Mouse (Mus musculus): ENCODE results near the gene Cep170. TPM values are rescaled to one million over a fixed set of nuclear protein-coding genes. Genes with fewer than 3 reads are reported as not detected.
"Not testable (repeated sequence)": the region's sequence is repeated elsewhere in the genome, so short reads cannot be mapped to it uniquely, and the experiment has no call there.

Gene Cep170
- polyA plus RNA-seq (2016; fragmentation: Nextera tagmentation; extraction: Ambion mirVana): 44.8 and 48.3 TPM in 2 replicates

GRCm38 (mm10) chr1:176814036-176814420 lies at the start of gene Cep170:
Gene Cep170, minus strand, starts transcription at chr1:176814067.
- Histone ChIP-seq H3K36me3 (no peaks in the 10 kb centered on the region), H3K9me3 (no peaks in the 10 kb centered on the region), H3K9ac (peak within 1 kb of the TSS; percentile 90), H3K4me1 (peaks cover 18% of the 10 kb centered on the region; the same call in 1 of the 2 replicates), H3K27me3 (no peaks in the 10 kb centered on the region), H3K4me3 (peak within 1 kb of the TSS; percentile 94), H3K27ac (peak within 1 kb of the TSS; percentile 93), H3K4me2 (replicated peaks) (peak within 1 kb of the TSS; percentile 75)
- ATAC-seq (ENCODE audit: insufficient number of reproducible peaks, insufficient read depth, low FRiP score, low TSS enrichment): peak; percentile 98
- 0% methylated on average over 28 of the region's 28 CpGs for WGBS

GRCm38 (mm10) chr1:176861981-176862644 lies 48.2 kb upstream of the Cep170 start:
- Histone ChIP-seq H3K9ac (no peak overlapping the region), H3K4me2 (replicated peaks) (no peak overlapping the region), H3K9me3 (no peaks in the 10 kb centered on the region), H3K27ac (no peak overlapping the region), H3K27me3 (no peaks in the 10 kb centered on the region), H3K4me3 (no peak overlapping the region), H3K4me1 (peaks cover 6% of the 10 kb centered on the region; the same call in 1 of the 2 replicates), H3K36me3 (no peaks in the 10 kb centered on the region)
- no peak for ATAC-seq (ENCODE audit: insufficient number of reproducible peaks, insufficient read depth, low FRiP score, low TSS enrichment)
- WGBS: 60% methylated on average over 9 of the region's 9 CpGs

- no peak for ATAC-seq (ENCODE audit: insufficient number of reproducible peaks, insufficient read depth, low FRiP score, low TSS enrichment)
- Histone ChIP-seq H3K4me2 (replicated peaks) (no peak overlapping the region), H3K9ac (no peak overlapping the region), H3K36me3 (0 out of 2 replicates have a peak, but pooled peaks cover 9% of the 10 kb centered on the region), H3K4me3 (no peak overlapping the region), H3K4me1 (no peaks in the 10 kb centered on the region), H3K9me3 (0 out of 2 replicates have a peak, but pooled peaks cover 5% of the 10 kb centered on the region), H3K27ac (no peak overlapping the region), H3K27me3 (no peaks in the 10 kb centered on the region)
- WGBS: 76% methylated on average over 9 of the region's 9 CpGs
Measured at GRCm38 (mm10) chr1:176852813-176853590, 39.1 kb upstream of the Cep170 start.

GRCm38 (mm10) chr1:176851401-176851800 lies 37.5 kb upstream of the Cep170 start:
- Histone ChIP-seq H3K4me1 (no peaks in the 10 kb centered on the region), H3K36me3 (0 out of 2 replicates have a peak, but pooled peaks cover 9% of the 10 kb centered on the region)
- ATAC-seq (ENCODE audit: insufficient number of reproducible peaks, insufficient read depth, low FRiP score, low TSS enrichment): no peak

GRCm38 (mm10) chr1:176849377-176849776 lies 35.5 kb upstream of the Cep170 start:
- Histone ChIP-seq H3K4me3 (no peak overlapping the region), H3K27ac (no peak overlapping the region), H3K4me2 (replicated peaks) (no peak overlapping the region), H3K9me3 (0 out of 2 replicates have a peak, but pooled peaks cover 5% of the 10 kb centered on the region), H3K9ac (no peak overlapping the region), H3K4me1 (no peaks in the 10 kb centered on the region), H3K36me3 (peaks cover 12% of the 10 kb centered on the region; the same call in 1 of the 2 replicates), H3K27me3 (no peaks in the 10 kb centered on the region)
- ATAC-seq (ENCODE audit: insufficient number of reproducible peaks, insufficient read depth, low FRiP score, low TSS enrichment): no peak
- WGBS: 71% methylated on average over 2 of the region's 2 CpGs

More at GRCm38 (mm10) chr1:176851401-176851800, 37.5 kb upstream of the Cep170 start:
- Histone ChIP-seq H3K4me3 (no peak overlapping the region), H3K9me3 (0 out of 2 replicates have a peak, but pooled peaks cover 5% of the 10 kb centered on the region), H3K27me3 (no peaks in the 10 kb centered on the region), H3K27ac (no peak overlapping the region), H3K9ac (no peak overlapping the region), H3K4me2 (replicated peaks) (no peak overlapping the region)
- 95% methylated on average over 7 of the region's 7 CpGs for WGBS

- no peak for ATAC-seq (ENCODE audit: insufficient number of reproducible peaks, insufficient read depth, low FRiP score, low TSS enrichment)
- Histone ChIP-seq H3K36me3 (peaks cover 12% of the 10 kb centered on the region; the same call in 1 of the 2 replicates), H3K27ac (no peak overlapping the region), H3K9me3 (0 out of 2 replicates have a peak, but pooled peaks cover 5% of the 10 kb centered on the region), H3K4me3 (no peak overlapping the region), H3K9ac (no peak overlapping the region), H3K4me2 (replicated peaks) (no peak overlapping the region), H3K27me3 (no peaks in the 10 kb centered on the region), H3K4me1 (no peaks in the 10 kb centered on the region)
- 66% methylated on average over 11 of the region's 11 CpGs for WGBS
Measured at GRCm38 (mm10) chr1:176848613-176849290, 34.9 kb upstream of the Cep170 start.

- no peak for ATAC-seq (ENCODE audit: insufficient number of reproducible peaks, insufficient read depth, low FRiP score, low TSS enrichment)
- Histone ChIP-seq H3K4me2 (replicated peaks) (no peak overlapping the region), H3K9me3 (0 out of 2 replicates have a peak, but pooled peaks cover under 1% of the 10 kb centered on the region), H3K27ac (no peak overlapping the region), H3K9ac (no peak overlapping the region), H3K27me3 (no peaks in the 10 kb centered on the region), H3K4me3 (no peak overlapping the region), H3K36me3 (peaks cover 7% of the 10 kb centered on the region; the same call in 1 of the 2 replicates), H3K4me1 (no peaks in the 10 kb centered on the region)
- 84% methylated on average over 10 of the region's 10 CpGs for WGBS
Measured at GRCm38 (mm10) chr1:176847118-176847859, 33.4 kb upstream of the Cep170 start.

GRCm38 (mm10) chr1:176845082-176845977 lies 31.5 kb upstream of the Cep170 start:
- 76% methylated on average over 17 of the region's 17 CpGs for WGBS
- ATAC-seq (ENCODE audit: insufficient number of reproducible peaks, insufficient read depth, low FRiP score, low TSS enrichment): no peak
- Histone ChIP-seq H3K9me3 (no peaks in the 10 kb centered on the region), H3K27ac (no peak overlapping the region), H3K4me1 (no peaks in the 10 kb centered on the region), H3K4me3 (no peak overlapping the region), H3K9ac (no peak overlapping the region), H3K4me2 (replicated peaks) (no peak overlapping the region), H3K36me3 (peaks cover 6% of the 10 kb centered on the region; the same call in 1 of the 2 replicates), H3K27me3 (no peaks in the 10 kb centered on the region)

- H3K27me3 ChIP-seq; ATAC-seq (ENCODE audit: insufficient number of reproducible peaks, insufficient read depth, low FRiP score, low TSS enrichment); H3K9ac ChIP-seq; H3K4me1 ChIP-seq; H3K36me3 ChIP-seq; H3K4me3 ChIP-seq; H3K9me3 ChIP-seq; H3K4me2 ChIP-seq (replicated peaks); H3K27ac ChIP-seq: not testable (repeated sequence)
- 74% methylated on average over 7 of the region's 7 CpGs for WGBS
Measured at GRCm38 (mm10) chr1:176836562-176836961, 22.7 kb upstream of the Cep170 start.

Data from embryonic facial prominence, embryonic 12.5 days (tissue).